Mouse (Mus musculus): ENCODE data around the gene Oxtr. TPM values are rescaled to one million over a fixed set of nuclear protein-coding genes. Genes with fewer than 3 reads are reported as not detected.

The Oxtr gene
- polyA plus RNA-seq (2012; rRNA removed) = 35.2 and 42.7 TPM in 2 replicates

GRCm38 (mm10) chr6:112489910-112490559 is at the start of gene Oxtr:
Gene Oxtr (minus strand): TSS chr6:112489943.

GRCm38 (mm10) chr6:112459341-112459749 is 30.4 kb downstream of the Oxtr start, which contains the start of gene Cav3:
Gene Cav3 (plus strand): TSS chr6:112459505.

Other genes with a start within 250 kb of the Oxtr start
- gene Lmcd1, start 216.2 kb downstream of the Oxtr start, polyA plus RNA-seq (2012; rRNA removed) = 17.0 and 19.6 TPM in 2 replicates
- 10.6 and 22.6 TPM in 2 replicates for gene Ssu2, start 101.9 kb downstream of the Oxtr start, polyA plus RNA-seq (2012; rRNA removed)
- 1.4 and 2.2 TPM in 2 replicates for gene Cav3, start 30.4 kb downstream of the Oxtr start, polyA plus RNA-seq (2012; rRNA removed)
- 7.1 and 9.0 TPM in 2 replicates for gene Rad18, start 206.7 kb upstream of the Oxtr start, polyA plus RNA-seq (2012; rRNA removed)